Mouse (Mus musculus): ENCODE data around the gene Bsn. TPM values are rescaled to one million over a fixed set of nuclear protein-coding genes. Genes with fewer than 3 reads are reported as not detected.
A peak's percentile ranks its signal among the peaks of the same experiment; 100 is the strongest.

Bsn gene
- total and polyA plus RNA-seq, 2 experiments = under 0.01 TPM

DNA sequence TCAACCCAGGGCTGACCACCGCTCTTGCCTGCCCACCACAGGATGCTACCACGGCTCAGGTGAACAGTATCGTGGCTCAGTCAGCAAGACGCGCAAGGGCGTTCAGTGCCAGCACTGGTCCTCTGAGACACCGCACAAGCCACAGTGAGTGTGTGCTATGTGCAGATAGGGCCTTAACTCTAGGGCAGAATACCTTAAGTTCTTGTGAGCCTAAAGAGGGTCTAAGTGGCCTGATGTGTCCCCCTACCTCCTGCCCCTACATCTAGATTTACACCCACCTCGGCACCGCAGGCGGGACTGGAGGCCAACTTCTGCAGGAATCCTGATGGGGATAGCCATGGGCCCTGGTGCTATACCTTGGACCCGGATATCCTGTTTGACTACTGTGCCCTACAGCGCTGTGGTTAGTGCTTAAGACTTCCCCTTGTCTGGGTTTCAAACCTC, 107.2 kb downstream of the Bsn start, which contains the start of gene Rnf123:
TSS of gene Rnf123 (minus strand) at position 359 of the 444 bp plus-strand sequence.
- H3K27ac ChIP-seq (replicated peaks; ENCODE audit: insufficient read depth, low read depth, low read length) = 0 out of 2 replicates have a peak within 1 kb of the TSS, but pooled peaks have one; percentile 61
- peaks cover 20% of the 10 kb centered on the region; the same call in 1 of the 2 replicates for H3K36me3 ChIP-seq (ENCODE audit: control insufficient read depth, insufficient read depth, low read length)
- H3K4me3 ChIP-seq (ENCODE audit: insufficient read depth, low read depth, low read length) = no peak within 1 kb of the TSS
- H3K9ac ChIP-seq (ENCODE audit: low read depth, low read length) = peak within 1 kb of the TSS; percentile 5; the same call in 1 of the 2 replicates
- peak; percentile 9 for DNase-seq (ENCODE audit: extremely low read depth, low read depth, low spot score)
- H3K4me1 ChIP-seq (ENCODE audit: control insufficient read depth, insufficient read depth, low read length) = peaks cover 35% of the 10 kb centered on the region
- WGBS = 79% methylated on average over 12 of the region's 12 CpGs
- no peaks in the 10 kb centered on the region for H3K27me3 ChIP-seq (ENCODE audit: control insufficient read depth, insufficient read depth, low read length)
- TF ChIP-seq POLR2A (IDR thresholded peaks at IDR 0.05; ENCODE audit: extremely low read depth, insufficient read depth, low read length) = no peak
- TF ChIP-seq CTCF (IDR thresholded peaks at IDR 0.05; ENCODE audit: low read depth, low read length) = no peak
- peaks cover 18% of the 10 kb centered on the region; the same call in 1 of the 2 replicates for H3K79me2 ChIP-seq (ENCODE audit: control insufficient read depth, insufficient read depth, low read length)

DNA sequence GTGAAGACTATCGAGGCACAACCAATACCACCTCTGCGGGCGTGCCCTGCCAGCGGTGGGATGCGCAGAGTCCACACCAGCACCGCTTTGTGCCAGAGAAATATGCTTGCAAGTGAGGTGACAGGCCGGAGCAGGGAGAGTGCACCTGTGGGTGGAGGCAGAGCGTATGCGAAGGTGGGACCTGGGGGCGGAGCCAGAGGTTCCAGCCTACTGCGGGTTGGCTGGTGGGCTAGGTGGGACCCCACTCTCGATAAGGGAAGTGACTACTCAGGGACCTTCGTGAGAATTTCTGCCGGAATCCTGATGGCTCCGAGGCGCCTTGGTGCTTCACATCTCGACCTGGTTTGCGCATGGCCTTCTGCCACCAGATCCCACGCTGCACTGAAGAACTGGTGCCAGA, 107.6 kb downstream of the Bsn start:
- H3K4me3 ChIP-seq (ENCODE audit: insufficient read depth, low read depth, low read length) = no peak overlapping the region
- peaks cover 17% of the 10 kb centered on the region; the same call in 1 of the 2 replicates for H3K36me3 ChIP-seq (ENCODE audit: control insufficient read depth, insufficient read depth, low read length)
- no peaks in the 10 kb centered on the region for H3K27me3 ChIP-seq (ENCODE audit: control insufficient read depth, insufficient read depth, low read length)
- no peak for TF ChIP-seq POLR2A (IDR thresholded peaks at IDR 0.05; ENCODE audit: extremely low read depth, insufficient read depth, low read length)
- no peak for TF ChIP-seq CTCF (IDR thresholded peaks at IDR 0.05; ENCODE audit: low read depth, low read length)
- no peak overlapping the region for H3K9ac ChIP-seq (ENCODE audit: low read depth, low read length)
- peaks cover 18% of the 10 kb centered on the region; the same call in 1 of the 2 replicates for H3K79me2 ChIP-seq (ENCODE audit: control insufficient read depth, insufficient read depth, low read length)
- H3K27ac ChIP-seq (replicated peaks; ENCODE audit: insufficient read depth, low read depth, low read length) = no peak overlapping the region
- DNase-seq (ENCODE audit: extremely low read depth, low read depth, low spot score) = no peak
- WGBS = 66% methylated on average over 19 of the region's 19 CpGs
- H3K4me1 ChIP-seq (ENCODE audit: control insufficient read depth, insufficient read depth, low read length) = peaks cover 35% of the 10 kb centered on the region

DNA sequence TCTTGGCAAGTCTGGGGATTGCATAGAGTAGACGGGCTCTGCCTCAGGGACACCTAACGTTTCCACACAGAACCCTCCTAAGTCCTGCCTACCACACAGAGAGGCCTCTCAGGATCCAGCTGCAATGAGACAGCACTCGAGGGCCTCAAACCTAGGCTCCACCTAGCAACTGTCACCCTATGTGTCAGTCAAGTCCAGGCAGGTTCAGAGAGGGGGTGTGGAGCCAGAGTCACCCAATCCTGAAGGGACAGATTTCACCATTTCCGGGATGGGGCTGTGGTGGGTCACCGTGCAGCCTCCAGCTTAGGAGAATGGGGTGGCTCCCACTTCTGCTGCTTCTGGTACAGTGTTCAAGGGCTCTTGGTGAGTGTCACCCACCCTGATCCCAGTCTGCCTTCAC, 110.0 kb downstream of the Bsn start, which contains the start of gene Mst1:
TSS of gene Mst1 (plus strand) at position 269 of the 400 bp plus-strand sequence.
- peak within 1 kb of the TSS; percentile 73 for H3K9ac ChIP-seq (ENCODE audit: low read depth, low read length)
- H3K27me3 ChIP-seq (ENCODE audit: control insufficient read depth, insufficient read depth, low read length) = no peaks in the 10 kb centered on the region
- 21% methylated on average over 5 of the region's 5 CpGs for WGBS
- H3K79me2 ChIP-seq (ENCODE audit: control insufficient read depth, insufficient read depth, low read length) = peaks cover 18% of the 10 kb centered on the region; the same call in 1 of the 2 replicates
- H3K36me3 ChIP-seq (ENCODE audit: control insufficient read depth, insufficient read depth, low read length) = peaks cover 3% of the 10 kb centered on the region; the same call in 1 of the 2 replicates
- peak within 1 kb of the TSS; percentile 82 for H3K4me3 ChIP-seq (ENCODE audit: insufficient read depth, low read depth, low read length)
- DNase-seq (ENCODE audit: extremely low read depth, low read depth, low spot score) = peak; percentile 98
- H3K27ac ChIP-seq (replicated peaks; ENCODE audit: insufficient read depth, low read depth, low read length) = peak within 1 kb of the TSS; percentile 93
- no peak for TF ChIP-seq CTCF (IDR thresholded peaks at IDR 0.05; ENCODE audit: low read depth, low read length)
- TF ChIP-seq POLR2A (IDR thresholded peaks at IDR 0.05; ENCODE audit: extremely low read depth, insufficient read depth, low read length) = peak; percentile 84; the same call in 1 of the 2 replicates
- H3K4me1 ChIP-seq (ENCODE audit: control insufficient read depth, insufficient read depth, low read length) = peaks cover 28% of the 10 kb centered on the region

DNA sequence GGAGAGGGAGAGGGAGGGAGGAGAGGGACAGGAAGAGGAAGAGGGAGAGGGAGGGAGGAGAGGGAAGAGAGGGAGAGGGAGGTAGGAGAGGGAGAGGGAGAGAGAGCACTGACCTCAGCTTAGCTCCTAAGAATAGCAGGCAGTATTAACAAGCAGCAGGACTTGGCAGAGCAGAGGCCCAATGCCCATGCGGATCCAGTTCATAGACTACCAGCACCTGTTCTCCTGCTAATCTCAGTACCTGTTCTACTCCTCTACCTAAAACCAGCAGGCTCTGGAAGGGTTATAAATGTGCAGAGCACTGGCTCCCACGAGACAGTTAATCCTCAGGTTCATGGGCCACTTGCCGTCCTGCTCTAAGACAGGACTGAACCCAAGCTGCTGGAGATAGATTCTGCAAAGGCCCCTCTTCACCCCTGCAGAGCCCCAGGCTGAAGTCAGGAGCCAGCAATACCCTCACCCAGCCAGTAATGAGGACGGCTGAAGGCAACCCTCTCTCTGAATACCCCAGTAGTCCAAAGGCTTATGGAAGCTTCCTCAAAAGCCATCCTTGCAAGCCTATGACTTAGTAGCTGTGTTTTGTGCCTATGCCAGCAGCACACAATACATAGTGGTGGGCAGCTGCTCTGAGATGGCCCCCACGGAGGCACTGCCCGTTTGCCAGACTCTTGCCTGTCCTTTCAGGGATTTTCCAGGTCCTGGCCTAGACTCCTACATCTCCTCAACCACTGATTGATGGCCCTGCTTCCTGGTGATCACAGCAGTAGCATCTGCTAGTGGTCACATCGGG, 116.8 kb downstream of the Bsn start:
- WGBS = 71% methylated on average over 7 of the region's 7 CpGs
- H3K36me3 ChIP-seq (ENCODE audit: control insufficient read depth, insufficient read depth, low read length) = peaks cover 10% of the 10 kb centered on the region; the same call in 1 of the 2 replicates
- H3K9ac ChIP-seq (ENCODE audit: low read depth, low read length) = peak overlapping the region; percentile 32
- TF ChIP-seq CTCF (IDR thresholded peaks at IDR 0.05; ENCODE audit: low read depth, low read length) (no peak), POLR2A (IDR thresholded peaks at IDR 0.05; ENCODE audit: extremely low read depth, insufficient read depth, low read length) (no peak)
- H3K79me2 ChIP-seq (ENCODE audit: control insufficient read depth, insufficient read depth, low read length) = peaks cover 3% of the 10 kb centered on the region; the same call in 1 of the 2 replicates
- H3K4me3 ChIP-seq (ENCODE audit: insufficient read depth, low read depth, low read length) = no peak overlapping the region
- H3K27ac ChIP-seq (replicated peaks; ENCODE audit: insufficient read depth, low read depth, low read length) = no peak overlapping the region; the same call in 1 of the 2 replicates
- peaks cover 20% of the 10 kb centered on the region for H3K4me1 ChIP-seq (ENCODE audit: control insufficient read depth, insufficient read depth, low read length)
- H3K27me3 ChIP-seq (ENCODE audit: control insufficient read depth, insufficient read depth, low read length) = no peaks in the 10 kb centered on the region
- DNase-seq (ENCODE audit: extremely low read depth, low read depth, low spot score) = peak; percentile 54

DNA sequence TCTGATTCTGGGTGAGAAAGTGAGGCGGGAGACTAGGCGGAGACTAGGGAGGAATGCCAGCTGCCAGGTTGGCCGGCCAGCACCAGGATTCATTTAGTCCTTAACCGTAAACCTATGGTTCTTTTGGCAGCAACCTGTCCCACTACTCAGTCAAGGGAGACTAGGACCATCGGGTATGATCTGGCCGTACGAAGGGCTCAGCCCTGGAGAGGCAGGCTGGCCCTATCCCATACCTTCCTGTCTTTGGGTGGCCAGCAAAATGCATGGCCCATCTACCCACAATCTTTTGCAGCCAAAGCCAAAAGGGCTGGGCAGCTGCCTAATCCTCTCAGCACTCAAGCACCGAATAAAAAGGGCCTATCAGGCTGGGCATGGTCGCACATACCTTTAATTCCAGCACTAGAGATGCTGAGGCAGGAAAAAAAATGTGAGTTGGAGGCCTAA, 117.7 kb downstream of the Bsn start:
- Histone ChIP-seq H3K27ac (replicated peaks; ENCODE audit: insufficient read depth, low read depth, low read length) (peak overlapping the region; percentile 73), H3K79me2 (ENCODE audit: control insufficient read depth, insufficient read depth, low read length) (no peaks in the 10 kb centered on the region), H3K4me3 (ENCODE audit: insufficient read depth, low read depth, low read length) (no peak overlapping the region), H3K36me3 (ENCODE audit: control insufficient read depth, insufficient read depth, low read length) (peaks cover 10% of the 10 kb centered on the region; the same call in 1 of the 2 replicates), H3K4me1 (ENCODE audit: control insufficient read depth, insufficient read depth, low read length) (peaks cover 17% of the 10 kb centered on the region), H3K27me3 (ENCODE audit: control insufficient read depth, insufficient read depth, low read length) (no peaks in the 10 kb centered on the region), H3K9ac (ENCODE audit: low read depth, low read length) (peak overlapping the region; percentile 15; the same call in 1 of the 2 replicates)
- TF ChIP-seq CTCF (IDR thresholded peaks at IDR 0.05; ENCODE audit: low read depth, low read length) (no peak), POLR2A (IDR thresholded peaks at IDR 0.05; ENCODE audit: extremely low read depth, insufficient read depth, low read length) (no peak)
- peak; percentile 50 for DNase-seq (ENCODE audit: extremely low read depth, low read depth, low spot score)
- 56% methylated on average over 9 of the region's 9 CpGs for WGBS
